Mouse (Mus musculus): ENCODE results near the gene Prm2.

Gene Prm2

GRCm38 (mm10) chr16:10777579-10778160, 18.3 kb downstream of the Prm2 start:
- DNase-seq (ENCODE audit: low read depth, low spot score) = no peak

DNA sequence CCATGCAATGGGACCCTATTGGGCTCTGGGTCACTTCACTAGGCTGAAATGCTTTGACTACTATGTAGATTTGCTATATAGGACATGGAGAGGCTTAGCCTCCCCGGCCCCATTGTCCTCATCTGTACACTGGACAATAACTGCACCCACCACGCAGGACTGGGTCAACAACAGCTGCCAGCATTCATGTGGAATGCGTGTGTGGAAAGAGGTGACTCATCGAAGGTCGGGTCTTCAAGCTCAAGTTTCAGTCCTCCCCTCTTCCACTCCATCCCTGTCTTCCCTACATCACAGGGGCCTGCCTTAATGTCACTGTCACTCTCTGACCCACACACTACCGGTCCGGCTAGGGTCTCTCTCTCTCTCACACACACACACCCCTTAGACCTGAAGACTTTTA, 19.6 kb downstream of the Prm2 start:
- DNase-seq (ENCODE audit: low read depth, low spot score) = no peak

DNA sequence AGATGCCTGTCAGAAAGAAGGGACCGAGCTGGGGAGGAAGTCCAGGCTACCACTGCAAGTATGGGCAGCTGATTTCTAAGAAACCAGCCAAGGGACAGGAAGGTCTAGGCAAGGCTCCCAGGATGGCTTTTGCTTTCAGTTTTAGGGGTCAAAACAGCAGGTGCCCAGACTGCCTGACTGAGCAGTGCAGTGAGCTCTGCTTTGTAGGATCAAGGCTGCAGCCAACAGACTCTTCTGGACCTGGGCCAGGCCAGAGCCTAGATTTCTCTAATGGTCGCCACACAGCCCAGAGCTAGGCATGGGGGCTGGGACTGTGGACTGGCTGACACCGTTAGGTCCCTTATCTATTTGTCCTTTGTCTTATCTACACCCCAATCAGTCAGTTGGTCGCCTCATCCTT, 21.2 kb downstream of the Prm2 start:
- no peak for DNase-seq (ENCODE audit: low read depth, low spot score)

GRCm38 (mm10) chr16:10773543-10773942, 22.4 kb downstream of the Prm2 start:
- no peak for DNase-seq (ENCODE audit: low read depth, low spot score)

GRCm38 (mm10) chr16:10771769-10772510, 24.0 kb downstream of the Prm2 start:
- DNase-seq (ENCODE audit: low read depth, low spot score) = no peak

DNA sequence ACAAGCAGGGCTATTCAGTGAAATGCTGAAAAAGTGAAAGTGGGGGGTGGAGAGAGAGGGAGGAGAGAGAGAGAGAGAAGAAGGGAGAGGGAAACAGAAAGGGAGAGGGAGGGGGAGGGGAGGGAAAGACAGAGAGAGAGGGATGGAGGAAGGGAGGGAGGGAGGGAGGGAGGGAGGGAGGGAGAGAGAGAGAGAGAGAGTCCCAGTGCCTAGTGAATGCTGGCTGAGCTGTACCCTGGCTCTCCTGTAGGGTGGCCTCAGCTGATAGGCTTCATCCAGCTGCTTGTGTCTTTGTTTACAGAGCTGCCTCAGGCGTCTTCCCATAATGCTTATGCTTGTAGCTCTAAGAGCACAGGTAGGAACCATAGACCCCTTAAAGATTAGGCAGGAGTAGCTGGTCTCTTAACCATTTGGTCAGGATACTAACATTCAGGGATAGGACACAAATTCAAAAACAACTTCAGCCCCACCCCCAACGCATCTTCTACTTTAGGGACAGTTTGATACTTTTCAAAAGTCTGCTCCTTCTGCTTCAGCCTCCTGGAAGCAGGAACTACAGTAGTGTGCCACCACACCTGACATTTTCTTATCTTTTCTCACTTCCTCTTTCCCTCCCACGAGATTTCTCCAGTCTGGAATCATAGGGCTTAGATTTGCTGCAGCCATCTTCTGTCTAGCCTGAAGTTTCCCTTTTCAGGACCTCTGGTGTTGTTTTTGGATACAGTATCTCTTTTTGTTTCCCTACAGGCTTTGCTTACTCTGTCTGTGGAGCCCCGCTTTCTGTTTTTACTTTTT, 25.2 kb downstream of the Prm2 start:
- DNase-seq (ENCODE audit: low read depth, low spot score) = no peak

DNA sequence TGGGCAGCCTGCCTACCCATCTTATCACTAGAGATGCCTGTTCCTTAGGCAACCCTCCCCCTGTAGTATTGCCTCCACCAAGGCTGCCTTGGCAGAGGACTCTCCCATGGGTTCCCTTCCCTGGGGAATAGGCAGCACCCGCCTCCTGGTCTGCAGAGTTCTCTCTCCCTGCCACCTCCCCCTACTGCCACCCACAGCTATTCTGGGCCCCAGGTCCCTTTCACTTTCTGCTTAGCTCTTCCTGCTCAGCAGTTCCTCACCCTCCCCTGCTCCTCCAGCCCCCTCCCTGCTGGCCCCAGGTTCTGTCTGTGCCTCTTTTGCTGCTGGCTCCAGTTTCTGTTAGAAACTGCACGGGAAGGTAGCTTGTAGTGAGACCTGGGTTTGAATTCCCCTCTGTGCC, 26.3 kb downstream of the Prm2 start:
- DNase-seq (ENCODE audit: low read depth, low spot score) = no peak

GRCm38 (mm10) chr16:10768821-10769220, 27.1 kb downstream of the Prm2 start:
- DNase-seq (ENCODE audit: low read depth, low spot score) = no peak

GRCm38 (mm10) chr16:10767158-10767557, 28.8 kb downstream of the Prm2 start:
- DNase-seq (ENCODE audit: low read depth, low spot score) = peak; percentile 53

- no peak for DNase-seq (ENCODE audit: low read depth, low spot score)
Observed at GRCm38 (mm10) chr16:10764323-10764722, 31.6 kb downstream of the Prm2 start.

GRCm38 (mm10) chr16:10763540-10764264, 32.2 kb downstream of the Prm2 start:
- no peak for DNase-seq (ENCODE audit: low read depth, low spot score)

DNA sequence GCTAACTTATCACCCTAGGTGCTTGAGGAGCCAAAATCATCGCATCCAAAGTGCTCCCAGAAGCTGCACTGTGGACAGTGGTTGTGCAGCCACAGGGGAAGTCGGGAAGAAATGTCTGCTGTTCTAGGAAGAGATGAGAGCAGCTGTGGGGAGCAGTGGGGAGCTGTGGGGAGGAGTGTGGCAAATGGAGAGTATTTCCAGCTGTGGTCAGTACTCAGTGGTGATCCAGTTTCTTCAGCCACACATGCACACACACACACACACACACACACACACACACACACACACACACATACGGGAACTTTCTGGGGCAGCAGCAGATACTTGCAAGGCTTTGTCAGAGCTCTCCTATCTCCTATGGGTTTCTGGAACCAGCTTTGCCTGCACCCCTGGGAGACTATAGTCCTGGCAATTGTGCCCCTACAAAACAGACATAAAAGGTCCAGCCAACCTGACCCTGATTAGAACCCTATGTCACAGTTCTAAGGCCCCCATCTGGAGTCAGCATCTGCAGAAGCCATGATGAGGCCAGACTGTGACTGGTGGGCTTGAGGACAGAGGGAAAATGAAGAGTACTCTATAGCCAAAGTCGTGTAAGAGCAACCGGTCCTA, 33.3 kb downstream of the Prm2 start:
- DNase-seq (ENCODE audit: low read depth, low spot score) = no peak

DNA sequence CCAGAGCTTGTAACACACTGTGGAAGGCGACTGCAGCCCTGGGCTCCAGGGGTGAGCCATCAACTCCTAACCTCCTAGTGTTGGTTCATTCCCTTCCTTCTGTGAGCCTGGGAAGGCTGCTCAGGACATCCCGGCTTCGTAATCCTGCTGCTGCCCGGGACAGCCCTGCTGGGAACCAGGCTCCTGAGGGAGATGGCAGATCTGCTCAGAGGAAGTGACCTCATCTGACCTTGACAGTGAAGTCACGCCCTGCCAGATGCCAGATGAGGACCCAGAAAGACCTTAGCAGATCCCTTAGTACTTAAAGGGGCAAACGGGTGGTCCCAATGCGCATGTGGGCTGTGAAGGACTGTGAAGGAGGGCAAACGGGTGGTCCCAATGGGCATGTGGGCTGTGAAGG, 34.8 kb downstream of the Prm2 start:
- peak; percentile 47 for DNase-seq (ENCODE audit: low read depth, low spot score)

GRCm38 (mm10) chr16:10756168-10756567, 39.8 kb downstream of the Prm2 start:
- DNase-seq (ENCODE audit: low read depth, low spot score) = no peak

DNA sequence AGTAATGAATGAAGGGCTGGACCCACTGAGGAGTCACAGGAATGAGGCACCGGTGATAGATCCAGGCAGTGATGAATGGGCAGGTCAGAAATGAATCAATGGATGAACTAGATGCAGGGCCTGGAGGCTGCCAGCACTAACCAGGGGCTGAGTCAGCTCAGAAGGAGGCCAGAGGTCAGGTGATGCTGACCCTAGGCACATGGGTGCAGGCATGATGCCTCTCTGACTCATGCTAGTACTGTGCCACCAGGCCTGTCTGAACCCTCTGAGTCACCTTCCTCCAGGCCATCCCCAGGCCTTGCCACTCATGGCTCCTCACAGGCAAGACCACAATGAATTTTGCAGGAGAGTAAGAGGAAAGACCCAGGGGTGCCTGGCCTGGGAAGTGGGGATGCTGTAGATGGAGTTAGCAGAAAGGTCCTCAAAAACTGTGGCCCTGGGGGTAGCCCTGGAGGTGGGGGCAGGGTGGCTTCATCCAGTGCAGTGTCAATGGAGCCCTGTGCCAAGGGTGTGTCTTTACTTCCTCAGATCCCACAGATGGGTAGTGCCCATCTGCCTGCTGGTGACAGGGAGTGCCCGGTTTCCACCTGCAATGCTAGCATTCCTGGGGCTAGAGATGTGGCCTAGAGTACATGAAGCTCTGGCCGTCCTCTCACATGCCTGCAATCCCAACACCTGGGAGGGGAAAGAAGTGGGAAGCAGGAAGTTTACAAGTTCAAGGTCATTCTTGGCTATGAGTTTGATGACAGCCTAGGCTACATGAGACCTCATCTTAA, 41.2 kb downstream of the Prm2 start:
- no peak for DNase-seq (ENCODE audit: low read depth, low spot score)

DNA sequence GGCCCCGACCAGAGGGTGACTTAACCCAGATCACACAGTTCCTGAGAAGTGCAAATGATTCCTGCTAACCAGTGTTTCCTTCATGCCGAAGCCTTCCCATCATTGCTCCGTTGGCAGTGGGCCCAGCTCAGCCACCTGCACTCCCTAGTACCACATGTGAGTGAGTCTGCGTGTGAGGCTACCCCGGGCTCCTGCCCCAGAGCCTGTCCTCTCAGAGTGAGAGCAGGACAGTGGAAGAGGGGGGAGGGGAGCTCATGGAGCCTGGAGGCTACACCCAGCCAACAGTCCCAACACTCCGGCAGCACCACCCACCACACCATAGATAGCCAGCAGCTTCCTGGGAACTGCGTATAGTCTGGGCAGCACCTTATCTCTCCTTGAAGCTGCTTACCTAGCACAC, 46.1 kb downstream of the Prm2 start:
- DNase-seq (ENCODE audit: low read depth, low spot score) = no peak

DNA sequence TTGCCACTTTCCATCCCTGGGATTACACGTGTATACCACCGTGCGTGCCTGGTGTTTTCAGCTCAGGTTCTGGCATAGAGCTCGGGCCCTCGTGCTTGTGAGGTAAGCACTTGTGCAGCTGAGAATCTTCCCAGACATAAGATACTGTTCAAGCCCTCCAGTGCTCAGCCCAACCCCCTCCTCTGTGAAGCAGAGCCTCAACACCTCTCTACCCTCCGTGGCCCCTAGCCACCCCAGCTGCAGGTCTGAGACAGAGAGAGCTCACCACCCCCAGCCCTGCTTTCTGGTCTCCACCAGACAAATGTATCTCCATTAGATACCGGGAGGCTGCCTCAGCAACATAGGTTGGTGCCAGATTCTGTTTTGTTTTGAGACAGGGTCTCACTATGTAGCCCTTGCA, 46.7 kb downstream of the Prm2 start:
- no peak for DNase-seq (ENCODE audit: low read depth, low spot score)

Data from skeletal muscle tissue, adult 2 months (tissue).